9 mouse cellular contexts compared by ENCODE assay signal in genomic region chr7:79211287-79211976, GRCm38 (mm10).
DNase-seq lines count a peak whose midpoint lies in the region; ATAC-seq lines count a peak whose summit lies in the region.
"Had no signal": no experiment of that assay in that cellular context is flagged by ENCODE, and none has a peak within 500 bp of the region (broad histone marks: within the 10 kb centered on the region; RNA-seq: fewer than 3 reads in every experiment).

No protein-coding gene starts in this region.

- 0 out of 2 replicates have a peak, but pooled peaks have one; percentile 26 for ATAC-seq in heart, embryonic 11.5 days (replicated peaks; ENCODE audit: insufficient number of reproducible peaks, low FRiP score, low TSS enrichment)
- 0 out of 2 replicates have a peak, but pooled peaks have one; percentile 49 for ATAC-seq in kidney, embryonic 15.5 days (replicated peaks; ENCODE audit: low FRiP score)

- no peak overlapping the region; the same call in 1 of the 2 replicates for H3K27ac ChIP-seq in heart, embryonic 11.5 days (ENCODE audit: low read depth, low read length)
- no peak overlapping the region for H3K27ac ChIP-seq in kidney, embryonic 15.5 days

- no peaks in the 10 kb centered on the region for H3K27me3 ChIP-seq in heart, embryonic 11.5 days (ENCODE audit: control insufficient read depth, insufficient read depth, low read length)
- H3K27me3 ChIP-seq in kidney, embryonic 15.5 days = no peaks in the 10 kb centered on the region

- no peaks in the 10 kb centered on the region for H3K36me3 ChIP-seq in heart, embryonic 11.5 days (ENCODE audit: control insufficient read depth, insufficient read depth, low read length)
- no peaks in the 10 kb centered on the region for H3K36me3 ChIP-seq in kidney, embryonic 15.5 days
- H3K36me3 ChIP-seq: G1E had no signal

- DNase-seq in heart, postnatal 25 days (ENCODE audit: low spot score) = no peak
- peak; percentile 99 for DNase-seq in ZHBTc4 (ENCODE audit: low read depth, low spot score)
- DNase-seq in lung, postnatal 4 days = peak; percentile 43 to 65
- no peak for DNase-seq in right cerebral cortex, adult 2 months (ENCODE audit: low spot score in 2 of 2)
- DNase-seq in cerebellum, postnatal 36 days = no peak
- DNase-seq in left cerebral cortex, adult 8-10 months (ENCODE audit: low spot score in 2 of 2) = no peak

- WGBS in heart, embryonic 11.5 days (ENCODE audit: insufficient replicate concordance) = 7% methylated on average over 9 of the region's 9 CpGs
- WGBS in kidney, embryonic 15.5 days = 20% methylated on average over 9 of the region's 9 CpGs

- peaks cover 6% of the 10 kb centered on the region for H3K4me1 ChIP-seq in heart, embryonic 11.5 days (ENCODE audit: control insufficient read depth, insufficient read depth, low read length)
- peaks cover 24% of the 10 kb centered on the region for H3K4me1 ChIP-seq in kidney, embryonic 15.5 days

- no peak overlapping the region for H3K9ac ChIP-seq in heart, embryonic 11.5 days (ENCODE audit: low read depth, low read length)
- H3K9ac ChIP-seq in kidney, embryonic 15.5 days = no peak overlapping the region

- intact Hi-C loops in heart, postnatal 25 days (cut with DNase I) = no loop called here

- H3K9me3 ChIP-seq in heart, embryonic 11.5 days (replicated peaks; ENCODE audit: control insufficient read depth, low read length) = no peaks in the 10 kb centered on the region
- H3K9me3 ChIP-seq in kidney, embryonic 15.5 days (replicated peaks) = no peaks in the 10 kb centered on the region

- H3K4me2 ChIP-seq in heart, embryonic 11.5 days = peak overlapping the region; percentile 50
- H3K4me2 ChIP-seq in kidney, embryonic 15.5 days = peak overlapping the region; percentile 21; the same call in 1 of the 2 replicates

- no peak overlapping the region for H3K4me3 ChIP-seq in heart, embryonic 11.5 days (ENCODE audit: low read depth, low read length)
- H3K4me3 ChIP-seq in kidney, embryonic 15.5 days (replicated peaks) = no peak overlapping the region

Comparison
In these comparisons a context has a peak if more than half of its experiments do, and no peak if none do; other contexts are left out.
1. DNase-seq: peak in ZHBTc4 (single experiment) and lung, postnatal 4 days (2 of 2); none in heart, postnatal 25 days (single experiment), right cerebral cortex, adult 2 months (0 of 2), cerebellum, postnatal 36 days (0 of 2) and left cerebral cortex, adult 8-10 months (0 of 2).